Mouse (Mus musculus): Measurements from ENCODE around the gene Dsp. TPM values are rescaled to one million over a fixed set of nuclear protein-coding genes. Genes with fewer than 3 reads are reported as not detected.

Gene Dsp
- total RNA-seq, 1 experiment = 29.4 TPM

- peak; percentile 54 for DNase-seq (ENCODE audit: low read depth, low spot score)
- Histone ChIP-seq H3K36me3 (ENCODE audit: control insufficient read depth, insufficient read depth, low read length, poor library complexity, severe bottlenecking) (no peaks in the 10 kb centered on the region), H3K4me1 (ENCODE audit: control insufficient read depth in 2 of 2, insufficient read depth in 2 of 2, low read length in 2 of 2, poor library complexity in 1 of 2) (peaks cover 2 to 5% of the 10 kb centered on the region in 2 experiments; a peak in 2 of 4 replicates), H3K9me3 (ENCODE audit: control insufficient read depth, insufficient read depth, low read depth, low read length) (no peaks in the 10 kb centered on the region), H3K9ac (ENCODE audit: insufficient read depth, low read depth, low read length, poor library complexity, severe bottlenecking) (no peak overlapping the region), H3K4me3 (ENCODE audit: insufficient read depth in 1 of 2, low read depth in 1 of 2, low read length in 2 of 2, poor library complexity in 1 of 2, severe bottlenecking in 1 of 2) (no peak overlapping the region), H3K27ac (ENCODE audit: insufficient read depth, low read depth, low read length, poor library complexity, severe bottlenecking) (no peak overlapping the region)
- in situ Hi-C loops (cut with MboI; ENCODE audit: low sequenced_read_pairs in 2 of 2, unreplicated experiment in 2 of 2) = no loop called here
- TF ChIP-seq CHD2 (IDR thresholded peaks at IDR 0.05; ENCODE audit: low read depth, low read length) (no peak), ZC3H11A (IDR thresholded peaks at IDR 0.05; ENCODE audit: borderline replicate concordance, low read depth, low read length) (peak; percentile 28; the same call in 1 of the 2 replicates)
These were observed 84.3 kb downstream of the Dsp start for GRCm38 (mm10) chr13:38235370-38235769.

GRCm38 (mm10) chr13:38248151-38248550, 97.1 kb downstream of the Dsp start:
- no peak overlapping the region for H3K27ac ChIP-seq (ENCODE audit: insufficient read depth, low read depth, low read length, poor library complexity, severe bottlenecking)
- H3K9me3 ChIP-seq (ENCODE audit: control insufficient read depth, insufficient read depth, low read depth, low read length) = no peaks in the 10 kb centered on the region
- H3K4me3 ChIP-seq (ENCODE audit: insufficient read depth in 1 of 2, low read depth in 1 of 2, low read length in 2 of 2, poor library complexity in 1 of 2, severe bottlenecking in 1 of 2) = no peak overlapping the region
- no peaks in the 10 kb centered on the region for H3K36me3 ChIP-seq (ENCODE audit: control insufficient read depth, insufficient read depth, low read length, poor library complexity, severe bottlenecking)
- H3K9ac ChIP-seq (ENCODE audit: insufficient read depth, low read depth, low read length, poor library complexity, severe bottlenecking) = no peak overlapping the region
- TF ChIP-seq ZNF384 (IDR thresholded peaks at IDR 0.05; ENCODE audit: low read depth, low read length) (no peak), MAFK (IDR thresholded peaks at IDR 0.05; ENCODE audit: insufficient read depth, low read depth, low read length) (no peak), ZC3H11A (IDR thresholded peaks at IDR 0.05; ENCODE audit: borderline replicate concordance, low read depth, low read length) (no peak), CHD2 (IDR thresholded peaks at IDR 0.05; ENCODE audit: low read depth, low read length) (no peak), HCFC1 (IDR thresholded peaks at IDR 0.05; ENCODE audit: borderline replicate concordance, insufficient read depth, low read length) (no peak)
- no peak for DNase-seq (ENCODE audit: low read depth, low spot score)
- no peaks in the 10 kb centered on the region for H3K4me1 ChIP-seq (ENCODE audit: control insufficient read depth in 2 of 2, insufficient read depth in 2 of 2, low read length in 2 of 2, poor library complexity in 1 of 2)
- in situ Hi-C loops (cut with MboI; ENCODE audit: low sequenced_read_pairs in 2 of 2, unreplicated experiment in 2 of 2) = no loop called here

Other genes with a start within 250 kb of the Dsp start
- gene Ssr1, start 157.1 kb upstream of the Dsp start, total RNA-seq (2012; rRNA removed) = 71.3 and 82.0 TPM in 2 replicates
- 40.4 and 44.7 TPM in 2 replicates for gene Riok1, start 114.3 kb upstream of the Dsp start, total RNA-seq (2012; rRNA removed)
- gene Cage1, start 114.2 kb upstream of the Dsp start, total RNA-seq (2012; rRNA removed) = 0.48 and 0.54 TPM in 2 replicates
- 74.8 and 83.8 TPM in 2 replicates for gene Snrnp48, start 53.6 kb downstream of the Dsp start, total RNA-seq (2012; rRNA removed)
- gene Bmp6, start 193.8 kb downstream of the Dsp start, total RNA-seq (2012; rRNA removed) = 1.8 and 2.1 TPM in 2 replicates